Mouse (Mus musculus) hindbrain, postnatal 0 days (tissue): Measurements from ENCODE around the gene Jup. TPM values are rescaled to one million over a fixed set of nuclear protein-coding genes. Genes with fewer than 3 reads are reported as not detected.

Experiments
- ATAC-seq: fragments of 200-750 bp; cut with Nextera tagmentation; 2 replicates; pipeline ENCODE4 v1.8.0; 2017; ENCODE audit warnings: mild to moderate bottlenecking, moderate TSS enrichment, moderate library complexity
- DNase-seq: peaks from one replicate; pipeline ENCODE4 v3.0.0-alpha.2; 2015; ENCODE audit warnings: low spot score
- H3K27ac ChIP-seq: fragments of 300-500 bp; sonication (generic); 2 replicates; pipeline ENCODE4 v1.5.1; 2014; ENCODE audit warnings: mild to moderate bottlenecking
- H3K27me3 ChIP-seq: fragments of 300-500 bp; sonication (generic); 2 replicates; pipeline ENCODE4 v1.6.1; 2014; ENCODE audit warnings: low read length, mixed read lengths; ENCODE audit not compliant: insufficient read depth
- H3K36me3 ChIP-seq: fragments of 300-500 bp; sonication (generic); 2 replicates; pipeline ENCODE4 v1.6.1; 2014; ENCODE audit warnings: low read length, mixed read lengths; ENCODE audit not compliant: insufficient read depth
- H3K4me1 ChIP-seq: fragments of 300-500 bp; sonication (generic); 2 replicates; pipeline ENCODE4 v1.6.1; 2014; ENCODE audit warnings: antibody characterized with exemption, low read length, mixed read lengths; ENCODE audit not compliant: insufficient read depth
- H3K4me2 ChIP-seq: fragments of 300-500 bp; sonication (generic); 2 replicates; pipeline ENCODE4 v1.6.1; 2014; ENCODE audit warnings: low read depth, mild to moderate bottlenecking, low read length, moderate library complexity, mixed read lengths
- H3K4me3 ChIP-seq: fragments of 300-500 bp; sonication (generic); 2 replicates; pipeline ENCODE4 v1.5.1; 2014; ENCODE audit warnings: low read length
- H3K9ac ChIP-seq: fragments of 300-500 bp; sonication (generic); replicated peaks from 2 replicates; pipeline ENCODE4 v1.6.1; 2014; ENCODE audit warnings: mild to moderate bottlenecking, low read length, moderate library complexity, mixed read lengths
- H3K9me3 ChIP-seq: fragments of 300-500 bp; sonication (generic); 2 replicates; pipeline ENCODE4 v1.6.1; 2016; ENCODE audit warnings: low read length, mixed read lengths
- CTCF ChIP-seq: IDR thresholded peaks from 2 replicates; pipeline ENCODE4 v1.5.1; 2016; ENCODE audit warnings: antibody characterized with exemption, control low read depth, low read depth
- WGBS: fragments of 180-500 bp; shearing (Covaris S2); extraction: QIAGEN DNeasy Blood & Tissue Kit; methylation state at CpG from one replicate; pipeline ENCODE4 v1.1.7; 2014; 5-methylcytosine and 5-hydroxymethylcytosine counted together
- polyA plus RNA-seq: library from polyadenylated mRNA; unstranded; fragments of >200 nt; fragmentation: Nextera tagmentation; extraction: Ambion mirVana; gene quantifications from 2 replicates; pipeline ENCODE4 v1.2.1, GENCODE M21; 2015
- total RNA-seq: library from RNA; depleted of rRNA; stranded (reverse); fragments of >200 nt; gene quantifications from 2 replicates; pipeline ENCODE4 v1.2.3, GENCODE M21; 2014

The Jup gene
- total and polyA plus RNA-seq, 2 experiments from 2014 or later, result 49.8 to 119 TPM

- 81% methylated on average over 6 of the region's 6 CpGs for WGBS
- ATAC-seq (no peak), DNase-seq (no peak)
- no peaks in the 10 kb centered on the region for H3K36me3 ChIP-seq
- no peak overlapping the region for H3K27ac ChIP-seq
- H3K27me3 ChIP-seq, result no peaks in the 10 kb centered on the region
- H3K9ac ChIP-seq, result no peak overlapping the region
- H3K9me3 ChIP-seq, result no peaks in the 10 kb centered on the region
- H3K4me1 ChIP-seq, result no peaks in the 10 kb centered on the region
- no peak overlapping the region for H3K4me3 ChIP-seq
- TF ChIP-seq CTCF, result no peak; the same call in 1 of the 2 replicates
- H3K4me2 ChIP-seq, result no peak overlapping the region
Observed at GRCm38 (mm10) chr11:100360175-100360574, 37.4 kb downstream of the Jup start.

- Histone ChIP-seq H3K9ac (no peak overlapping the region), H3K27ac (peak overlapping the region; percentile 84; the same call in 1 of the 2 replicates), H3K4me1 (no peaks in the 10 kb centered on the region), H3K4me3 (no peak overlapping the region), H3K4me2 (no peak overlapping the region), H3K36me3 (peaks cover 7% of the 10 kb centered on the region; the same call in 1 of the 2 replicates), H3K27me3 (no peaks in the 10 kb centered on the region), H3K9me3 (no peaks in the 10 kb centered on the region)
- ATAC-seq (no peak), DNase-seq (no peak)
- WGBS, result 53% methylated on average over 5 of the region's 5 CpGs
- TF ChIP-seq CTCF, result peak; percentile 35
Observed at GRCm38 (mm10) chr11:100357408-100357807, 40.2 kb downstream of the Jup start.

DNA sequence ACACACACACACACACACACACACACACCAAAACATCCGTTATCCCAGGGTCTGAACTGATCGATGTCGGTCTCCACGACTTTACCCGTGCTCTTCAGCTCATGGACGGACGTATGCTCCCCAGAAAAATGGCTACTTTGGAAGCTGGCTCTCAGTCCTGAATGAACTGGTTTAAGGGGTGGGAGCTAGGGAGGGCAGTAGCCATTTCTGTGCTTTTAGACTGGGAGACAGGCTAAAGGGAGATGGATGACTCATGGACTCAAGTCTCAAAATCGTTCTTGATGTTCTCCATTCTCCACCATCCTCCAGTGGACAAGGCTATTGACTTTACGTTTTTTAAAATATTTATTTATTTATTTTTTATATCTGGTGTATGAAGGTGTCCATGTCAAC is 40.7 kb downstream of the Jup start:
- WGBS, result 14% methylated on average over 9 of the region's 9 CpGs
- Histone ChIP-seq H3K27ac (peak overlapping the region; percentile 84), H3K27me3 (no peaks in the 10 kb centered on the region), H3K4me1 (0 out of 2 replicates have a peak, but pooled peaks cover under 1% of the 10 kb centered on the region), H3K9ac (peak overlapping the region; percentile 63), H3K36me3 (peaks cover 7% of the 10 kb centered on the region; the same call in 1 of the 2 replicates), H3K4me3 (peak overlapping the region; percentile 65), H3K9me3 (no peaks in the 10 kb centered on the region), H3K4me2 (peak overlapping the region; percentile 84)
- TF ChIP-seq CTCF, result no peak
- DNase-seq, result peak; percentile 36
- 0 out of 2 replicates have a peak, but pooled peaks have one; percentile 1 for ATAC-seq

- 0 out of 2 replicates have a peak, but pooled peaks cover 2% of the 10 kb centered on the region for H3K4me1 ChIP-seq
- peak within 1 kb of the TSS; percentile 84 for H3K4me2 ChIP-seq
- H3K27ac ChIP-seq, result peak within 1 kb of the TSS; percentile 84
- H3K9me3 ChIP-seq, result no peaks in the 10 kb centered on the region
- H3K9ac ChIP-seq, result peak within 1 kb of the TSS; percentile 63
- WGBS, result 1% methylated on average over 49 of the region's 49 CpGs
- H3K4me3 ChIP-seq, result peak within 1 kb of the TSS; percentile 65
- H3K27me3 ChIP-seq, result no peaks in the 10 kb centered on the region
- DNase-seq (peak; percentile 90), ATAC-seq (peak; percentile 78)
- peaks cover 7% of the 10 kb centered on the region; the same call in 1 of the 2 replicates for H3K36me3 ChIP-seq
- no peak for TF ChIP-seq CTCF
Observed at GRCm38 (mm10) chr11:100355972-100356818, 41.4 kb downstream of the Jup start, which contains the start of gene Hap1. TSS of gene Hap1 (minus strand) at chr11:100356128.

GRCm38 (mm10) chr11:100355151-100355951 is 42.2 kb downstream of the Jup start:
- DNase-seq (peak; percentile 79), ATAC-seq (peak; percentile 57)
- Histone ChIP-seq H3K4me2 (peak overlapping the region; percentile 84), H3K4me3 (peak overlapping the region; percentile 65), H3K9me3 (no peaks in the 10 kb centered on the region), H3K27me3 (no peaks in the 10 kb centered on the region), H3K36me3 (peaks cover 7% of the 10 kb centered on the region; the same call in 1 of the 2 replicates), H3K9ac (peak overlapping the region; percentile 63), H3K4me1 (0 out of 2 replicates have a peak, but pooled peaks cover 2% of the 10 kb centered on the region), H3K27ac (peak overlapping the region; percentile 84)
- peak; percentile 24; the same call in 1 of the 2 replicates for TF ChIP-seq CTCF
- WGBS, result under 1% methylated on average over 54 of the region's 54 CpGs
